Mouse (Mus musculus) liver, embryonic 15.5 days (tissue): ENCODE results near the gene Slc6a2. TPM values are rescaled to one million over a fixed set of nuclear protein-coding genes. Genes with fewer than 3 reads are reported as not detected.

Source experiments
- ATAC-seq: fragments of 200-750 bp; cut with Nextera tagmentation; 2 replicates; pipeline ENCODE4 v1.8.0; 2017; ENCODE audit warnings: moderate number of reproducible peaks, mild to moderate bottlenecking, moderate library complexity; ENCODE audit not compliant: insufficient read depth
- H3K27ac ChIP-seq: fragments of 300-500 bp; sonication (generic); replicated peaks from 2 replicates; pipeline ENCODE4 v1.5.1; 2015; ENCODE audit warnings: mild to moderate bottlenecking, inconsistent platforms
- H3K27me3 ChIP-seq: fragments of 300-500 bp; sonication (generic); 2 replicates; pipeline ENCODE4 v1.6.1; 2015; ENCODE audit warnings: mild to moderate bottlenecking, inconsistent platforms
- H3K36me3 ChIP-seq: fragments of 300-500 bp; sonication (generic); replicated peaks from 2 replicates; pipeline ENCODE4 v1.6.1; 2015; ENCODE audit warnings: moderate library complexity, mild to moderate bottlenecking, inconsistent platforms
- H3K4me1 ChIP-seq: fragments of 300-500 bp; sonication (generic); replicated peaks from 2 replicates; pipeline ENCODE4 v1.6.1; 2015; ENCODE audit warnings: inconsistent platforms
- H3K4me2 ChIP-seq: fragments of 300-500 bp; sonication (generic); 2 replicates; pipeline ENCODE4 v1.6.1; 2015; ENCODE audit warnings: moderate library complexity, mild to moderate bottlenecking, inconsistent platforms
- H3K4me3 ChIP-seq: fragments of 300-500 bp; sonication (generic); replicated peaks from 2 replicates; pipeline ENCODE4 v1.5.1; 2015; ENCODE audit warnings: mild to moderate bottlenecking, inconsistent platforms
- H3K9ac ChIP-seq: fragments of 300-500 bp; sonication (generic); 2 replicates; pipeline ENCODE4 v1.6.1; 2015; ENCODE audit warnings: moderate library complexity, mild to moderate bottlenecking, inconsistent platforms
- H3K9me3 ChIP-seq: fragments of 300-500 bp; sonication (generic); replicated peaks from 2 replicates; pipeline ENCODE4 v1.6.1; 2016; ENCODE audit warnings: inconsistent platforms
- WGBS: fragments of 180-500 bp; shearing (Covaris S2); methylation state at CpG from one replicate; pipeline ENCODE4 v1.1.7; 2015; ENCODE audit warnings: mixed read lengths; ENCODE audit not compliant: insufficient replicate concordance; 5-methylcytosine and 5-hydroxymethylcytosine counted together
- polyA plus RNA-seq: library from polyadenylated mRNA; unstranded; fragments of >200 nt; fragmentation: Nextera tagmentation; extraction: Ambion mirVana; gene quantifications from 2 replicates; pipeline ENCODE4 v1.2.1, GENCODE M21; 2015

Slc6a2 gene
- 0.02 TPM in 1 of 2 replicates, not detected in the other for polyA plus RNA-seq

GRCm38 (mm10) chr8:92959779-92960178, at the start of gene Slc6a2:
Gene Slc6a2, plus strand, starts transcription at chr8:92960079.
- peaks cover 47% of the 10 kb centered on the region for H3K27me3 ChIP-seq
- no peak for ATAC-seq
- no peak within 1 kb of the TSS for H3K4me3 ChIP-seq
- no peak within 1 kb of the TSS for H3K27ac ChIP-seq
- H3K4me2 ChIP-seq = no peak within 1 kb of the TSS
- no peak within 1 kb of the TSS for H3K9ac ChIP-seq
- no peaks in the 10 kb centered on the region for H3K4me1 ChIP-seq
- H3K9me3 ChIP-seq = no peaks in the 10 kb centered on the region
- 36% methylated on average over 10 of the region's 10 CpGs for WGBS
- no peaks in the 10 kb centered on the region for H3K36me3 ChIP-seq

GRCm38 (mm10) chr8:92911477-92911876, 48.4 kb upstream of the Slc6a2 start:
- H3K4me1 ChIP-seq = no peaks in the 10 kb centered on the region
- ATAC-seq = no peak
- no peaks in the 10 kb centered on the region for H3K36me3 ChIP-seq
- H3K9me3 ChIP-seq = no peaks in the 10 kb centered on the region
- H3K27me3 ChIP-seq = no peaks in the 10 kb centered on the region
- no peak overlapping the region for H3K4me3 ChIP-seq
- no peak overlapping the region for H3K27ac ChIP-seq
- WGBS = 55% methylated on average over 3 of the region's 3 CpGs
- no peak overlapping the region for H3K4me2 ChIP-seq
- H3K9ac ChIP-seq = no peak overlapping the region

- no peak overlapping the region for H3K4me3 ChIP-seq
- 76% methylated on average over 7 of the region's 7 CpGs for WGBS
- H3K4me1 ChIP-seq = no peaks in the 10 kb centered on the region
- H3K4me2 ChIP-seq = no peak overlapping the region
- H3K36me3 ChIP-seq = no peaks in the 10 kb centered on the region
- no peaks in the 10 kb centered on the region for H3K27me3 ChIP-seq
- H3K9me3 ChIP-seq = no peaks in the 10 kb centered on the region
- no peak overlapping the region for H3K9ac ChIP-seq
- no peak overlapping the region for H3K27ac ChIP-seq
- ATAC-seq = no peak
Measured at GRCm38 (mm10) chr8:92913396-92913795, 46.5 kb upstream of the Slc6a2 start.

GRCm38 (mm10) chr8:92916082-92916481, 43.8 kb upstream of the Slc6a2 start:
- H3K9ac ChIP-seq = no peak overlapping the region
- H3K9me3 ChIP-seq = no peaks in the 10 kb centered on the region
- H3K4me1 ChIP-seq = no peaks in the 10 kb centered on the region
- no peak overlapping the region for H3K27ac ChIP-seq
- no peak overlapping the region for H3K4me2 ChIP-seq
- H3K36me3 ChIP-seq = no peaks in the 10 kb centered on the region
- no peak overlapping the region for H3K4me3 ChIP-seq
- no peak for ATAC-seq
- 51% methylated on average over 3 of the region's 3 CpGs for WGBS
- no peaks in the 10 kb centered on the region for H3K27me3 ChIP-seq

GRCm38 (mm10) chr8:92921768-92922167, 38.1 kb upstream of the Slc6a2 start:
- no peak overlapping the region for H3K4me3 ChIP-seq
- H3K4me1 ChIP-seq = no peaks in the 10 kb centered on the region
- H3K9ac ChIP-seq = no peak overlapping the region
- no peak for ATAC-seq
- H3K27ac ChIP-seq = no peak overlapping the region
- no peaks in the 10 kb centered on the region for H3K27me3 ChIP-seq
- no peaks in the 10 kb centered on the region for H3K36me3 ChIP-seq
- H3K9me3 ChIP-seq = no peaks in the 10 kb centered on the region
- no peak overlapping the region for H3K4me2 ChIP-seq
- 71% methylated on average over 3 of the region's 3 CpGs for WGBS

GRCm38 (mm10) chr8:92928986-92929385, 30.9 kb upstream of the Slc6a2 start:
- no peaks in the 10 kb centered on the region for H3K36me3 ChIP-seq
- H3K27me3 ChIP-seq = no peaks in the 10 kb centered on the region
- WGBS = 52% methylated on average over 4 of the region's 4 CpGs
- ATAC-seq = no peak
- no peak overlapping the region for H3K9ac ChIP-seq
- H3K4me1 ChIP-seq = no peaks in the 10 kb centered on the region
- H3K4me3 ChIP-seq = no peak overlapping the region
- no peak overlapping the region for H3K27ac ChIP-seq
- H3K9me3 ChIP-seq = no peaks in the 10 kb centered on the region
- H3K4me2 ChIP-seq = no peak overlapping the region

- Histone ChIP-seq H3K4me1 (no peaks in the 10 kb centered on the region), H3K4me2 (no peak overlapping the region), H3K27me3 (no peaks in the 10 kb centered on the region), H3K9me3 (no peaks in the 10 kb centered on the region), H3K27ac (no peak overlapping the region), H3K9ac (no peak overlapping the region), H3K4me3 (no peak overlapping the region), H3K36me3 (no peaks in the 10 kb centered on the region)
- WGBS = 49% methylated on average over 4 of the region's 4 CpGs
- ATAC-seq = no peak
Measured at GRCm38 (mm10) chr8:92938056-92938455, 21.8 kb upstream of the Slc6a2 start.

GRCm38 (mm10) chr8:92949071-92949470, 10.8 kb upstream of the Slc6a2 start:
- H3K9me3 ChIP-seq = no peaks in the 10 kb centered on the region
- H3K36me3 ChIP-seq = no peaks in the 10 kb centered on the region
- no peaks in the 10 kb centered on the region for H3K27me3 ChIP-seq
- ATAC-seq = no peak
- no peak overlapping the region for H3K4me3 ChIP-seq
- H3K4me2 ChIP-seq = no peak overlapping the region
- H3K9ac ChIP-seq = no peak overlapping the region
- no peak overlapping the region for H3K27ac ChIP-seq
- no peaks in the 10 kb centered on the region for H3K4me1 ChIP-seq
- 16% methylated on average over 4 of the region's 4 CpGs for WGBS

- Histone ChIP-seq H3K4me2 (no peak overlapping the region), H3K4me1 (no peaks in the 10 kb centered on the region), H3K27me3 (no peaks in the 10 kb centered on the region), H3K27ac (no peak overlapping the region), H3K9me3 (no peaks in the 10 kb centered on the region), H3K36me3 (no peaks in the 10 kb centered on the region), H3K9ac (no peak overlapping the region), H3K4me3 (no peak overlapping the region)
- ATAC-seq = no peak
- WGBS = 62% methylated on average over 12 of the region's 12 CpGs
Measured at GRCm38 (mm10) chr8:92950639-92951371, 9.1 kb upstream of the Slc6a2 start.

- H3K4me2 ChIP-seq = no peak overlapping the region
- no peaks in the 10 kb centered on the region for H3K36me3 ChIP-seq
- H3K4me3 ChIP-seq = no peak overlapping the region
- no peaks in the 10 kb centered on the region for H3K4me1 ChIP-seq
- no peak for ATAC-seq
- H3K9me3 ChIP-seq = no peaks in the 10 kb centered on the region
- H3K27ac ChIP-seq = no peak overlapping the region
- no peaks in the 10 kb centered on the region; the same call in 1 of the 2 replicates for H3K27me3 ChIP-seq
- no peak overlapping the region for H3K9ac ChIP-seq
- 60% methylated on average over 5 of the region's 5 CpGs for WGBS
Measured at GRCm38 (mm10) chr8:92954044-92954443, 5.8 kb upstream of the Slc6a2 start.

- ATAC-seq = no peak
- no peak overlapping the region for H3K27ac ChIP-seq
- no peaks in the 10 kb centered on the region for H3K36me3 ChIP-seq
- peaks cover 47% of the 10 kb centered on the region for H3K27me3 ChIP-seq
- 3% methylated on average over 42 of the region's 42 CpGs for WGBS
- H3K4me2 ChIP-seq = no peak overlapping the region
- H3K9me3 ChIP-seq = no peaks in the 10 kb centered on the region
- no peak overlapping the region for H3K9ac ChIP-seq
- no peaks in the 10 kb centered on the region for H3K4me1 ChIP-seq
- no peak overlapping the region for H3K4me3 ChIP-seq
Measured at GRCm38 (mm10) chr8:92960451-92960911, 602 bp downstream of the Slc6a2 start.

GRCm38 (mm10) chr8:92961088-92961487, 1.2 kb downstream of the Slc6a2 start:
- no peak overlapping the region for H3K4me3 ChIP-seq
- no peak for ATAC-seq
- peaks cover 47% of the 10 kb centered on the region for H3K27me3 ChIP-seq
- no peak overlapping the region for H3K4me2 ChIP-seq
- no peaks in the 10 kb centered on the region for H3K36me3 ChIP-seq
- no peak overlapping the region for H3K27ac ChIP-seq
- H3K4me1 ChIP-seq = no peaks in the 10 kb centered on the region
- 2% methylated on average over 25 of the region's 25 CpGs for WGBS
- no peak overlapping the region for H3K9ac ChIP-seq
- no peaks in the 10 kb centered on the region for H3K9me3 ChIP-seq
